Mouse (Mus musculus): ENCODE results near the gene Rbm19. TPM values are rescaled to one million over a fixed set of nuclear protein-coding genes. Genes with fewer than 3 reads are reported as not detected.

Gene Rbm19
- polyA plus RNA-seq, 1 experiment, result 13.3 TPM

- WGBS, result 87% methylated on average over 8 of the region's 8 CpGs
- no peak for TF ChIP-seq POLR2A (IDR thresholded peaks at IDR 0.05; ENCODE audit: low read depth, low read length)
- no peak for TF ChIP-seq CTCF (IDR thresholded peaks at IDR 0.05; ENCODE audit: extremely low read depth, insufficient read depth, insufficient read length, insufficient replicate concordance)
- H3K4me3 ChIP-seq (ENCODE audit: extremely low read depth, insufficient read depth, insufficient read length), result no peak overlapping the region
- DNase-seq (ENCODE audit: low read depth in 1 of 2, low spot score in 2 of 2), result no peak
- H3K27ac ChIP-seq (ENCODE audit: insufficient read depth, low read length), result no peak overlapping the region
- no peaks in the 10 kb centered on the region for H3K27me3 ChIP-seq (ENCODE audit: control insufficient read depth, insufficient read depth, low read length)
- H3K4me1 ChIP-seq (ENCODE audit: control insufficient read depth, insufficient read depth, insufficient read length), result no peaks in the 10 kb centered on the region
- peaks cover 11% of the 10 kb centered on the region; the same call in 1 of the 2 replicates for H3K36me3 ChIP-seq (ENCODE audit: control insufficient read depth, insufficient read depth, low read length)
These were observed 56.5 kb downstream of the Rbm19 start for GRCm38 (mm10) chr5:120172729-120173101.

GRCm38 (mm10) chr5:120174317-120174716, 58.1 kb downstream of the Rbm19 start:
- 85% methylated on average over 7 of the region's 7 CpGs for WGBS
- Histone ChIP-seq H3K4me3 (ENCODE audit: extremely low read depth, insufficient read depth, insufficient read length) (no peak overlapping the region), H3K36me3 (ENCODE audit: control insufficient read depth, insufficient read depth, low read length) (peaks cover 14% of the 10 kb centered on the region; the same call in 1 of the 2 replicates), H3K27me3 (ENCODE audit: control insufficient read depth, insufficient read depth, low read length) (no peaks in the 10 kb centered on the region), H3K27ac (ENCODE audit: insufficient read depth, low read length) (no peak overlapping the region), H3K4me1 (ENCODE audit: control insufficient read depth, insufficient read depth, insufficient read length) (no peaks in the 10 kb centered on the region)
- no peak for DNase-seq (ENCODE audit: low read depth in 1 of 2, low spot score in 2 of 2)
- no peak for TF ChIP-seq POLR2A (IDR thresholded peaks at IDR 0.05; ENCODE audit: low read depth, low read length)
- no peak for TF ChIP-seq CTCF (IDR thresholded peaks at IDR 0.05; ENCODE audit: extremely low read depth, insufficient read depth, insufficient read length, insufficient replicate concordance)

GRCm38 (mm10) chr5:120175217-120175616, 59.0 kb downstream of the Rbm19 start:
- TF ChIP-seq CTCF (IDR thresholded peaks at IDR 0.05; ENCODE audit: extremely low read depth, insufficient read depth, insufficient read length, insufficient replicate concordance), result no peak
- no peak for TF ChIP-seq POLR2A (IDR thresholded peaks at IDR 0.05; ENCODE audit: low read depth, low read length)
- Histone ChIP-seq H3K4me1 (ENCODE audit: control insufficient read depth, insufficient read depth, insufficient read length) (no peaks in the 10 kb centered on the region), H3K27ac (ENCODE audit: insufficient read depth, low read length) (no peak overlapping the region), H3K36me3 (ENCODE audit: control insufficient read depth, insufficient read depth, low read length) (peaks cover 15% of the 10 kb centered on the region; the same call in 1 of the 2 replicates), H3K27me3 (ENCODE audit: control insufficient read depth, insufficient read depth, low read length) (no peaks in the 10 kb centered on the region), H3K4me3 (ENCODE audit: extremely low read depth, insufficient read depth, insufficient read length) (no peak overlapping the region)
- WGBS, result 94% methylated on average over 8 of the region's 8 CpGs
- DNase-seq (ENCODE audit: low read depth in 1 of 2, low spot score in 2 of 2), result no peak

- H3K27me3 ChIP-seq (ENCODE audit: control insufficient read depth, insufficient read depth, low read length), result no peaks in the 10 kb centered on the region
- H3K27ac ChIP-seq (ENCODE audit: insufficient read depth, low read length), result no peak overlapping the region
- H3K36me3 ChIP-seq (ENCODE audit: control insufficient read depth, insufficient read depth, low read length), result peaks cover 15% of the 10 kb centered on the region; the same call in 1 of the 2 replicates
- H3K4me3 ChIP-seq (ENCODE audit: extremely low read depth, insufficient read depth, insufficient read length), result no peak overlapping the region
- 91% methylated on average over 13 of the region's 13 CpGs for WGBS
- H3K4me1 ChIP-seq (ENCODE audit: control insufficient read depth, insufficient read depth, insufficient read length), result no peaks in the 10 kb centered on the region
- no peak for DNase-seq (ENCODE audit: low read depth in 1 of 2, low spot score in 2 of 2)
- TF ChIP-seq CTCF (IDR thresholded peaks at IDR 0.05; ENCODE audit: extremely low read depth, insufficient read depth, insufficient read length, insufficient replicate concordance) (no peak), POLR2A (IDR thresholded peaks at IDR 0.05; ENCODE audit: low read depth, low read length) (no peak)
These were observed 60.2 kb downstream of the Rbm19 start for GRCm38 (mm10) chr5:120176246-120177065.

DNA sequence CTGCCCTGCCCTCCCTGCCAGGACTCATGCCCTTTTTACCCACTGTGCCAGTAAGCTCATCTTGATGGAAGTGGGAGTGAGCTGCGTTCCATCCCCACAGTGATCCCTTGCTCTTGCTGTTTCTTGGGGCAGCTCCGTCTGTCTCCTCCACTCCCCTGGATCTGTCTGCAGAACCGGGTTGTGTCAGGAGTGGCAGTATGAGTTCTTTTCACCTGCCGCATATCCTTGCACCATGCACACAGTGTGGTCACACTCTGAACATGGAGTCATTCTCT, 60.7 kb downstream of the Rbm19 start:
- no peak for TF ChIP-seq POLR2A (IDR thresholded peaks at IDR 0.05; ENCODE audit: low read depth, low read length)
- no peak for TF ChIP-seq CTCF (IDR thresholded peaks at IDR 0.05; ENCODE audit: extremely low read depth, insufficient read depth, insufficient read length, insufficient replicate concordance)
- Histone ChIP-seq H3K27me3 (ENCODE audit: control insufficient read depth, insufficient read depth, low read length) (no peaks in the 10 kb centered on the region), H3K4me1 (ENCODE audit: control insufficient read depth, insufficient read depth, insufficient read length) (no peaks in the 10 kb centered on the region), H3K4me3 (ENCODE audit: extremely low read depth, insufficient read depth, insufficient read length) (no peak overlapping the region), H3K27ac (ENCODE audit: insufficient read depth, low read length) (no peak overlapping the region), H3K36me3 (ENCODE audit: control insufficient read depth, insufficient read depth, low read length) (peaks cover 15% of the 10 kb centered on the region; the same call in 1 of the 2 replicates)
- WGBS, result 95% methylated on average over 4 of the region's 4 CpGs
- no peak for DNase-seq (ENCODE audit: low read depth in 1 of 2, low spot score in 2 of 2)

GRCm38 (mm10) chr5:120180102-120180501, 63.8 kb downstream of the Rbm19 start:
- Histone ChIP-seq H3K27ac (ENCODE audit: insufficient read depth, low read length) (no peak overlapping the region), H3K4me3 (ENCODE audit: extremely low read depth, insufficient read depth, insufficient read length) (no peak overlapping the region), H3K36me3 (ENCODE audit: control insufficient read depth, insufficient read depth, low read length) (peaks cover 15% of the 10 kb centered on the region; the same call in 1 of the 2 replicates), H3K27me3 (ENCODE audit: control insufficient read depth, insufficient read depth, low read length) (no peaks in the 10 kb centered on the region), H3K4me1 (ENCODE audit: control insufficient read depth, insufficient read depth, insufficient read length) (no peaks in the 10 kb centered on the region)
- 97% methylated on average over 11 of the region's 11 CpGs for WGBS
- DNase-seq (ENCODE audit: low read depth in 1 of 2, low spot score in 2 of 2), result no peak
- no peak for TF ChIP-seq POLR2A (IDR thresholded peaks at IDR 0.05; ENCODE audit: low read depth, low read length)
- no peak for TF ChIP-seq CTCF (IDR thresholded peaks at IDR 0.05; ENCODE audit: extremely low read depth, insufficient read depth, insufficient read length, insufficient replicate concordance)

GRCm38 (mm10) chr5:120181384-120181783, 65.1 kb downstream of the Rbm19 start:
- H3K4me3 ChIP-seq (ENCODE audit: extremely low read depth, insufficient read depth, insufficient read length), result no peak overlapping the region
- WGBS, result 92% methylated on average over 4 of the region's 4 CpGs
- no peaks in the 10 kb centered on the region for H3K27me3 ChIP-seq (ENCODE audit: control insufficient read depth, insufficient read depth, low read length)
- H3K4me1 ChIP-seq (ENCODE audit: control insufficient read depth, insufficient read depth, insufficient read length), result no peaks in the 10 kb centered on the region
- no peak overlapping the region for H3K27ac ChIP-seq (ENCODE audit: insufficient read depth, low read length)
- TF ChIP-seq CTCF (IDR thresholded peaks at IDR 0.05; ENCODE audit: extremely low read depth, insufficient read depth, insufficient read length, insufficient replicate concordance), result no peak
- TF ChIP-seq POLR2A (IDR thresholded peaks at IDR 0.05; ENCODE audit: low read depth, low read length), result no peak
- H3K36me3 ChIP-seq (ENCODE audit: control insufficient read depth, insufficient read depth, low read length), result peaks cover 8% of the 10 kb centered on the region; the same call in 1 of the 2 replicates
- DNase-seq (ENCODE audit: low read depth in 1 of 2, low spot score in 2 of 2), result no peak
